Mouse (Mus musculus) bone marrow, adult 2 months (tissue): ENCODE results near the gene Car9. TPM values are rescaled to one million over a fixed set of nuclear protein-coding genes. Genes with fewer than 3 reads are reported as not detected.
"Not testable (repeated sequence)": the region's sequence is repeated elsewhere in the genome, so short reads cannot be mapped to it uniquely, and the experiment has no call there.

ENCODE experiments used
- H3K27ac ChIP-seq: fragments of 200-500 bp; 2 replicates; pipeline ENCODE4 v1.5.1; 2012; ENCODE audit warnings: low read depth, mild to moderate bottlenecking, control low read depth, inconsistent platforms, low read length; ENCODE audit not compliant: control insufficient read depth, poor library complexity, insufficient read depth
- H3K4me1 ChIP-seq: fragments of 200-500 bp; 2 replicates; pipeline ENCODE4 v1.6.1; 2011; ENCODE audit warnings: low read length; ENCODE audit not compliant: control insufficient read depth, insufficient read depth
- H3K4me3 ChIP-seq: fragments of 200-500 bp; replicated peaks from 2 replicates; pipeline ENCODE3; 2011; ENCODE audit warnings: mild to moderate bottlenecking, low read depth, low read length, control low read depth; ENCODE audit not compliant: control insufficient read depth
- CTCF ChIP-seq: fragments of 200-500 bp; IDR thresholded peaks from 2 replicates; pipeline ENCODE4 v1.5.1; 2011; ENCODE audit warnings: low read length, control low read depth; ENCODE audit not compliant: control insufficient read depth, insufficient read depth
- POLR2A ChIP-seq: fragments of 200-500 bp; IDR thresholded peaks from 2 replicates; pipeline ENCODE4 v1.6.1; 2011; ENCODE audit warnings: low read depth, mild to moderate bottlenecking, control low read depth, low read length, borderline replicate concordance; ENCODE audit not compliant: control insufficient read depth
- WGBS: fragments of 180-500 bp; shearing (Covaris S2); methylation state at CpG from one replicate; pipeline ENCODE4 v1.1.7; 2018; 5-methylcytosine and 5-hydroxymethylcytosine counted together
- polyA plus RNA-seq: library from polyadenylated mRNA; stranded (reverse); fragments of >200 nt; gene quantifications from 2 replicates; pipeline ENCODE4 v1.2.4, GENCODE M21; 2011; ENCODE audit warnings: low replicate concordance; ENCODE audit not compliant: missing spikeins, insufficient read depth, insufficient read length

Gene Car9
- polyA plus RNA-seq, 1 experiment = 1.5 TPM

DNA sequence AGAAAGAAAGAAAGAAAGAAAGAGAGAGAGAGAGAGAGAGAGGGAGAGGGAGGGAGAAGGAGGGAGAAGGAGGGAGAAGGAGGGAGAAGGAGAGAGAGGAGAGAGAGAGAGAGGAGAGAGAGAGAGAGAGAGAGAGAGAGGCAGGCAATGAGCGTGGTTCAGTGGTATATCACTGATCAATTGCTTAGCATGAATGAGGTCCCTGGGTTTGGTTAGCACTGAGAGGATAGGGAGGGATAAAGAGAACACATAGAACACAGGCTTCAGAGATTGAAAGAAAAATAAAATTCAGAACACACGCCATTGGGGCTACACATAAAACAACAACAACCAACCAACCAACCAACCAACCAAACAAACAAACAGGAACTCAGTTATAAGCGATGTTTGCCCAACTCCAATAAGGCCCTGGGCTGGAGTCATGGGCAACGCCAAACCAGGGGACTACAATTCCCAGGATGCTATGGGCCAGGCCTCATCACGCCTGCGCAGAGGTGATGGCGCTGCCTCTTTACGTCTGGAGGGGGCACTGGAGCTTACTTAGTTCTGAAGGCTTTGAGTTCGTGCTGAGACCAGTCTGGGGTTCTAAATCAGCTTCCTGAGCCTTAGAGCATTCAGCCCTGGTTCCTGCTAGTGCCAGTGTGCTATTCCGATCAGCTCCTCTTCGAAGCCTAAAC lies 28.8 kb upstream of the Car9 start:
- H3K4me1 ChIP-seq = no peaks in the 10 kb centered on the region; the same call in 1 of the 2 replicates
- peak overlapping the region; percentile 70 for H3K27ac ChIP-seq
- peak; percentile 57; the same call in 1 of the 2 replicates for TF ChIP-seq POLR2A
- TF ChIP-seq CTCF = peak; percentile 53; the same call in 1 of the 2 replicates
- 11% methylated on average over 11 of the region's 11 CpGs for WGBS
- peak overlapping the region; percentile 62 for H3K4me3 ChIP-seq

DNA sequence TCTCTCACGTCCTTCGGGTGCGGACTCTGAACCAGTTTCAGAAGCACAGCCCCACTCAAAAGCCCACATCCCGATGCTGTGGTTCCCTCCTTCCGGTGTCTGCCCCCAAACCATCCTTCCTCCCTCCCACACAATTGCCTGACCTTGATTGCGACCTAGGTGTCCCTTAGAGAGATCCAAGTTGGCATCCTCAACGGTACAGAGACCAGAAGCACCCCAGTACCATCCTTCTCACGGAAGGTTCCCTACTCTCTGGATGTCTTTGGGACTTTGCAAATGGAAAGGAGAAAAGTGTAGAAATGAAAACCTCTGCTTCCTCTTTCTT lies 28.3 kb upstream of the Car9 start:
- Histone ChIP-seq H3K4me1 (no peaks in the 10 kb centered on the region; the same call in 1 of the 2 replicates), H3K27ac (peak overlapping the region; percentile 70), H3K4me3 (peak overlapping the region; percentile 62)
- no peak for TF ChIP-seq CTCF
- TF ChIP-seq POLR2A = no peak
- 9% methylated on average over 8 of the region's 8 CpGs for WGBS

DNA sequence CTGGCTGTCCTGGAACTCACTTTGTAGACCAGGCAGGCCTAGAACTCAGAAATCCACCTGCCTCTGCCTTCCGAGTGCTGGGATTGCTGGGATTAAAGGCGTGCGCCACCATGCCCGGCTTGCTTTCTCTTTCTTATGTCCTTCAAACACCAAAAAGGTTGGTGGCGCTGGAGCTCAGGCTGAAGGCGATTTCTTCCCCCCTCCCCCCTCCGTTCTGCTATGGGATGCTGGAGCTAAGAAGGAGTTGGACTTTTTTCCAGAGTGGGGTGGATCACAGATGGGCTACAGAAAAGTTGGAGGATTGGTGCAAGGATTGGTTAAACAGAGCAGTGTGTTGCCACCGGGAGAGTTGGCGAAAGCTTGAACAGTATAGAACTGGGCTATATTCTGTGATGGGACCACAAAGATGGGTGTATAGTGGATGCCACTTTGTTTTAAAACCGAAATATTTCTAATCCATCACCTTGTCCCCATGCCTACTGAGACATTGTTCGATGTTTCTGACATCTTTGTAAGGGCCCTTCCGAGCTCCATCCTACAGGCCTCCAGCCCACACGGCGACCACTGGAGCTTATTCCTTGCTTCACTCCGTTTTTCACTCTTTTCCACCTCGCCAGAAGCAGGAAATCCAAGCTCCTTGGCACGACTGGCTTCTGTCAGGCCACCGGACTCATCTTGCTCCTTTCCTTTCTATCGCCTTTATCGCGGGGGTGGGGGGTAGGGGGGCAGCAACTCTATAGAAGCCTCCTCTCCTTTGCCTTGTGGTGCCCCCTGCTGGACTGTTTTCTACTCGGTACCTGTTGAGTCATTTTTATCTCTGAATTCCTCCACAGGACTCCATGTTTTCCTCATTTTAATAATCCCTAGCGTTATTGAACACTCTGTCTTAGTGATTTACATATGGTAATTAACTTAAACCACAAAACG lies 27.6 kb upstream of the Car9 start:
- H3K4me3 ChIP-seq = no peak overlapping the region
- peak overlapping the region; percentile 57 for H3K27ac ChIP-seq
- no peaks in the 10 kb centered on the region; the same call in 1 of the 2 replicates for H3K4me1 ChIP-seq
- TF ChIP-seq CTCF (peak; percentile 32; the same call in 1 of the 2 replicates), POLR2A (no peak)
- WGBS = 35% methylated on average over 24 of the region's 24 CpGs

DNA sequence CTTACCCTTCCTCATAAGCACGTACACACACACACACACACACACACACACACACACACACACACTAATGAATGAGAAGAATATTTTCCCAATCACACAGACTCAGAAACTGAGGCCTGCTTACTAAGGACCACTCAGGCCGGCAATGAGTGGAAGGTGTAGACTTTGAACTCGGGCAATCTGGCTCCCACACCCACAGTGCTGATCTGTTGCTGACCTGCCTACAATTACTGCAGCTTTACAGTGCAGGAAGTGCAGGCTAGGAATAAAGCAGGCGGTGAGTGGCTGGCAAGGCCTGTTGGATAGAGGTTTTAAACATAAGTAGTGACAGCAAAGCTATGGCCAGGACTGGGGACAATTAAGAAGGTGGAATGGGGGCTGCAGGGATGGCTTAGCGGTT lies 25.8 kb upstream of the Car9 start:
- 83% methylated on average over 5 of the region's 5 CpGs for WGBS
- Histone ChIP-seq H3K4me3 (no peak overlapping the region), H3K4me1 (no peaks in the 10 kb centered on the region; the same call in 1 of the 2 replicates), H3K27ac (no peak overlapping the region)
- TF ChIP-seq POLR2A = no peak
- TF ChIP-seq CTCF = no peak

DNA sequence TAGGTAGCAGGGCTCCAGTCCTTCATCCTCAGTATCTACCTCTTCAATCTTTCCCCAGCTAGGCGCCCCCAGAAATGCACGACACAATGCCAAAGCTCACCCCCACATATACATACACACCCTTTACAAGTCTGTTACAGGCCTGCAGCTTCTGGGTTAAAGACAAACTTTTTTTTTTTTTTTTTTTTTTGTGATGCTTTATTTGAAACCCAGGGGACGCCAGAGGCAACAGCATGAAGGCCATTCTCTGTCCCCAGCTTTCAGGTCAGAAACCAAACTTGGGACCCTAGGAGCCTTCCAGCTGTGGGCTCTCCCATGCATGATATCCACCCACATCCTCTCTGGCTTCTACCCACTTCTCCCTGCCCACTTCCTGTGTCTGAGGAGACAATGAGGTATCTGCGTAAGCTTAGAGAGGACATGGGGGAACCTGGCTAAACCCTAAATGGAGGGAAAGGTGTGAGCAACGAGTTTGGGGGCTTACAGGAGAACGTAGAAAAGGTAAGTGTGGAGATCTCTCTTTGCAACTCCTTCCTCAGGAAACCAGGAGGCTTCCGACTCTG lies 24.8 kb upstream of the Car9 start:
- H3K4me1 ChIP-seq = no peaks in the 10 kb centered on the region; the same call in 1 of the 2 replicates
- H3K27ac ChIP-seq = 0 out of 2 replicates have a peak overlapping the region, but pooled peaks have one; percentile 23
- WGBS = 17% methylated on average over 7 of the region's 7 CpGs
- TF ChIP-seq CTCF = no peak
- TF ChIP-seq POLR2A = no peak
- H3K4me3 ChIP-seq = no peak overlapping the region

DNA sequence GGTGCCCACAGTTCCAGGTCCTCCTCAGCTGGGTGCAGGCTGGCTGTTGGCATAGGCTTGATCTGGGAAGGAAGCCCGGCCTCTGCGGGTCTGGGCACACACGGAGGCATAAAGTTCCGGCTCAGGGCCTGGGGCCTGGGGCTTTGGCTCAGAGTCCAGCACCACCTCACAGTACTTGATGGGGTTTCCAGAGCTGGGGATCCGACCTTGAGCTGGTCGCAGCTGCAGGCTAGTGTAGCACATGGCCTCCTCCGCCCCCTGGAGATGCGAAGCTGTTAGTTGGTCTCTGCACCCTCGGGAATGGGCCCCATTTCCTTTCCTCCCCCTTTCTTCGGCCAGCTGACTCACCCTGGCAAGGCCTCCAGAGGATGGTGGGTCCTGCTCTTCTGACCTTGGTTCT lies 24.2 kb upstream of the Car9 start:
- 42% methylated on average over 10 of the region's 10 CpGs for WGBS
- no peak overlapping the region for H3K4me3 ChIP-seq
- no peaks in the 10 kb centered on the region; the same call in 1 of the 2 replicates for H3K4me1 ChIP-seq
- peak overlapping the region; percentile 23; the same call in 1 of the 2 replicates for H3K27ac ChIP-seq
- TF ChIP-seq POLR2A = no peak
- TF ChIP-seq CTCF = no peak

DNA sequence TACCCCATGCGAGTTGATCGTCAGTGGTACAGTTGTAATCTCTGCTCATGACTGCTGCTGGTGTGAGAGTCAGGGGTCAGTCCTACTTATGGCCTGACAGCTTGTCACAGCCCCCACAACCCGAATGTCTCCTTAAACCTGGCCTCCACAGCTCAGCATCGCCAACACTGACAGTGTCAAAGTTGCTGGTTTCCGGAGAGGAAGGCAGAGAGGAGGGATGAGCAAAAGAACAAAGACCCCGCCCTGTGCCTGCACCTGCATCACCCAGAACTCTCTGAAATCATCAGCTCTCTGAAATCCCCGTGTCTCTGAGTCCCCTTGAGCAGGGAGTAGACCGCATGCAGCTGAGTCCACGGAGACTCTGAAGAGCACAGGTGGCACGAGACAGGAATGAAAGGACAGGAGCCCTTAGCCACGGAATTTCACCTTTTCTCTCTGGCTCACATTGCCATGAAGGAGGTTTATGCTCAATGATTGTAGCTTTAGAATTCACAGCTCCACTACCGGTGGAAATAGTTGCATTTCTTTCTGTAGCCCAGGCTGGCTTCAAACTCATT lies 23.2 kb upstream of the Car9 start, which contains the start of gene Sit1:
Sit1 (minus strand) TSS at position 200 of the 557 bp plus-strand sequence.
- Histone ChIP-seq H3K4me3 (peak within 1 kb of the TSS; percentile 47), H3K4me1 (no peaks in the 10 kb centered on the region; the same call in 1 of the 2 replicates), H3K27ac (peak within 1 kb of the TSS; percentile 23; the same call in 1 of the 2 replicates)
- 68% methylated on average over 12 of the region's 12 CpGs for WGBS
- no peak for TF ChIP-seq CTCF
- TF ChIP-seq POLR2A = no peak

DNA sequence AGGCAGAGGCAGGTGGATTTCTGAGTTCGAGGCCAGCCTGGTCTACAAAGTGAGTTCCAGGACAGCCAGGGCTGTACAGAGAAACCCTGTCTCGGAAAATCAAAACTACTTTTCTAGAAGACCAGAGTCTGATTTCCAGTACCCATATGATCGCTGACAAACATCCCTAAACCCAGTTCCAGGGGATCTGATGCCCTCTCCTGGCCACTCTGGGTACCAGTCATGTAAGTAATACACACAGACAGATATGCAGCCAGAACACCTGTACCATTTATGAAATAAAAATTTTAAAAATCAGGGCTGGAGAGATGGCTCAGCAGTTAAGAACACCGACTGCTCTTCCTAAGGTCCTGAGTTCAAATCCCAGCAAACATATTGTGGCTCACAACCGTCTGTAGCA lies 21.1 kb upstream of the Car9 start:
- not testable (repeated sequence) for H3K4me3 ChIP-seq, H3K4me1 ChIP-seq, H3K27ac ChIP-seq
- 83% methylated on average over 5 of the region's 5 CpGs for WGBS

DNA sequence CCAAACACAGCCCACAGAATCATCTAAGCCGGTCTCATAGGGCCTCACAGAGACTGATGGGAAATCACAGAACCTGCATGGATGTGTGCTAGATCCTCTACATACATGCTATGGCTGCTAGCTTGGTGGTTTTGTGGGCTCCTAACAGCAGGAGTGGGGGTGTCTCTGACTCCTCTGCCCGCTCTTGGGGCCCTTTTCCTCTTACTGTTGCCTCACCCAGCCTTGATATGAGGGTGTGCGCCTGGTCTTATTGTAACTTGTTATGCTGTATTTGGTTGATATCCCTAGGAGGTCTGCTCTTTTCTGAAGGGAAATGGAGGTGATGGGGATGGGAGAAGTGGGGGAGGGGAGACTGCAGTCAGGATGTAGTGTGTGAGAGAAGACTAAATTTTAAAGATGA lies 17.2 kb upstream of the Car9 start:
- Histone ChIP-seq H3K4me3 (no peak overlapping the region), H3K4me1 (peaks cover 2% of the 10 kb centered on the region; the same call in 1 of the 2 replicates), H3K27ac (no peak overlapping the region)
- TF ChIP-seq POLR2A = no peak
- WGBS = 86% methylated on average over 3 of the region's 3 CpGs
